Mouse (Mus musculus) heart, postnatal 4 days (tissue): ENCODE data around the gene Rassf1. TPM values are rescaled to one million over a fixed set of nuclear protein-coding genes. Genes with fewer than 3 reads are reported as not detected.

Source experiments
- DNase-seq: peaks from one replicate; pipeline ENCODE4 v3.0.0; 2021
- total RNA-seq, 2 experiments: library from RNA; stranded (reverse); gene quantifications; 2 replicates each; pipeline ENCODE4 v1.2.3; 2021

The Rassf1 gene
- 10 to 100 TPM; 38.8 to 39.4 TPM for total RNA-seq

GRCm38 (mm10) chr9:107551117-107551889 is at the start of gene Rassf1:
Rassf1 (plus strand) TSS chr9:107551555.
- DNase-seq: peak; percentile 74

- no peak for DNase-seq
These were observed 49.1 kb upstream of the Rassf1 start for GRCm38 (mm10) chr9:107502131-107502846.

GRCm38 (mm10) chr9:107504662-107505537 is 46.5 kb upstream of the Rassf1 start:
- DNase-seq: peak; percentile 29

- no peak for DNase-seq
These were observed 43.1 kb upstream of the Rassf1 start for GRCm38 (mm10) chr9:107508266-107508665.

GRCm38 (mm10) chr9:107510384-107511100 is 40.8 kb upstream of the Rassf1 start:
- no peak for DNase-seq

- DNase-seq: no peak
These were observed 39.9 kb upstream of the Rassf1 start for GRCm38 (mm10) chr9:107511436-107511835.

- DNase-seq: no peak
These were observed 39.0 kb upstream of the Rassf1 start for GRCm38 (mm10) chr9:107512326-107512725.

- peak; percentile 92 for DNase-seq
These were observed 36.9 kb upstream of the Rassf1 start for GRCm38 (mm10) chr9:107514303-107514955.

GRCm38 (mm10) chr9:107520331-107520730 is 31.0 kb upstream of the Rassf1 start:
- no peak for DNase-seq

- DNase-seq: no peak
These were observed 30.2 kb upstream of the Rassf1 start for GRCm38 (mm10) chr9:107521190-107521589.

GRCm38 (mm10) chr9:107521711-107522399 is 29.5 kb upstream of the Rassf1 start:
- no peak for DNase-seq

GRCm38 (mm10) chr9:107522400-107522711 is 29.0 kb upstream of the Rassf1 start:
- DNase-seq: no peak

- peak; percentile 82 for DNase-seq
These were observed 24.9 kb upstream of the Rassf1 start for GRCm38 (mm10) chr9:107526198-107527026.

- DNase-seq: peak; percentile 92
These were observed 17.5 kb upstream of the Rassf1 start, which contains the start of gene Tmem115 for GRCm38 (mm10) chr9:107533791-107534407. Tmem115 (plus strand) TSS chr9:107533945.

- peak; percentile 45 for DNase-seq
These were observed 16.8 kb upstream of the Rassf1 start for GRCm38 (mm10) chr9:107534408-107535202.

- no peak for DNase-seq
These were observed 13.1 kb upstream of the Rassf1 start for GRCm38 (mm10) chr9:107538231-107538630.

GRCm38 (mm10) chr9:107538711-107539110 is 12.6 kb upstream of the Rassf1 start:
- no peak for DNase-seq

- DNase-seq: no peak
These were observed 11.4 kb upstream of the Rassf1 start for GRCm38 (mm10) chr9:107539940-107540339.

GRCm38 (mm10) chr9:107540420-107540819 is 10.9 kb upstream of the Rassf1 start:
- DNase-seq: no peak
